Mouse (Mus musculus): ENCODE measurements around the gene Raet1e. TPM values are rescaled to one million over a fixed set of nuclear protein-coding genes. Genes with fewer than 3 reads are reported as not detected.
"Not testable (repeated sequence)": the region's sequence is repeated elsewhere in the genome, so short reads cannot be mapped to it uniquely, and the experiment has no call there.

Raet1e gene
- polyA plus RNA-seq, 1 experiment from 2014 or later = 9.0 TPM

- not testable (repeated sequence) for H3K4me3 ChIP-seq (ENCODE audit: low read depth, low read length); ATAC-seq (replicated peaks; ENCODE audit: low FRiP score); H3K4me1 ChIP-seq (replicated peaks; ENCODE audit: control insufficient read depth, insufficient read depth, low read length); H3K9me3 ChIP-seq (ENCODE audit: control insufficient read depth, low read length); H3K4me2 ChIP-seq (ENCODE audit: low read depth, low read length, severe bottlenecking); H3K27me3 ChIP-seq (ENCODE audit: control insufficient read depth, insufficient read depth, low read length); H3K36me3 ChIP-seq (ENCODE audit: control insufficient read depth, insufficient read depth, low read length); H3K27ac ChIP-seq (ENCODE audit: low read depth, low read length); DNase-seq (ENCODE audit: low spot score); H3K9ac ChIP-seq (ENCODE audit: low read length)
- WGBS = 57% methylated on average over 2 of the region's 2 CpGs
These were observed 202.6 kb downstream of the Raet1e start for GRCm38 (mm10) chr10:22360957-22361356.

GRCm38 (mm10) chr10:22361415-22362352 lies 203.3 kb downstream of the Raet1e start:
- not testable (repeated sequence) for H3K9ac ChIP-seq (ENCODE audit: low read length); H3K36me3 ChIP-seq (ENCODE audit: control insufficient read depth, insufficient read depth, low read length); H3K27ac ChIP-seq (ENCODE audit: low read depth, low read length); H3K27me3 ChIP-seq (ENCODE audit: control insufficient read depth, insufficient read depth, low read length); H3K4me1 ChIP-seq (replicated peaks; ENCODE audit: control insufficient read depth, insufficient read depth, low read length); H3K9me3 ChIP-seq (ENCODE audit: control insufficient read depth, low read length); H3K4me3 ChIP-seq (ENCODE audit: low read depth, low read length)
- 1% methylated on average over 7 of the region's 15 CpGs for WGBS
- DNase-seq (ENCODE audit: low spot score) (peak; percentile 57), ATAC-seq (replicated peaks; ENCODE audit: low FRiP score) (peak; percentile 81)
- H3K4me2 ChIP-seq (ENCODE audit: low read depth, low read length, severe bottlenecking) = peak overlapping the region; percentile 32; the same call in 1 of the 2 replicates

GRCm38 (mm10) chr10:22362466-22362865 lies 204.1 kb downstream of the Raet1e start:
- H3K4me1 ChIP-seq (replicated peaks; ENCODE audit: control insufficient read depth, insufficient read depth, low read length); H3K4me2 ChIP-seq (ENCODE audit: low read depth, low read length, severe bottlenecking); H3K27me3 ChIP-seq (ENCODE audit: control insufficient read depth, insufficient read depth, low read length); H3K9ac ChIP-seq (ENCODE audit: low read length); ATAC-seq (replicated peaks; ENCODE audit: low FRiP score); H3K9me3 ChIP-seq (ENCODE audit: control insufficient read depth, low read length); DNase-seq (ENCODE audit: low spot score); H3K36me3 ChIP-seq (ENCODE audit: control insufficient read depth, insufficient read depth, low read length); H3K27ac ChIP-seq (ENCODE audit: low read depth, low read length); H3K4me3 ChIP-seq (ENCODE audit: low read depth, low read length): not testable (repeated sequence)
- 95% methylated on average over 2 of the region's 2 CpGs for WGBS

- H3K4me3 ChIP-seq (ENCODE audit: low read depth, low read length); H3K9ac ChIP-seq (ENCODE audit: low read length); H3K9me3 ChIP-seq (ENCODE audit: control insufficient read depth, low read length); DNase-seq (ENCODE audit: low spot score); ATAC-seq (replicated peaks; ENCODE audit: low FRiP score); H3K27ac ChIP-seq (ENCODE audit: low read depth, low read length); H3K4me2 ChIP-seq (ENCODE audit: low read depth, low read length, severe bottlenecking); H3K4me1 ChIP-seq (replicated peaks; ENCODE audit: control insufficient read depth, insufficient read depth, low read length); H3K27me3 ChIP-seq (ENCODE audit: control insufficient read depth, insufficient read depth, low read length); H3K36me3 ChIP-seq (ENCODE audit: control insufficient read depth, insufficient read depth, low read length): not testable (repeated sequence)
- 89% methylated on average over 2 of the region's 2 CpGs for WGBS
These were observed 206.5 kb downstream of the Raet1e start for GRCm38 (mm10) chr10:22364915-22365314.

- WGBS = 9% methylated on average over 6 of the region's 10 CpGs
- not testable (repeated sequence) for H3K9ac ChIP-seq (ENCODE audit: low read length); H3K27me3 ChIP-seq (ENCODE audit: control insufficient read depth, insufficient read depth, low read length); H3K4me2 ChIP-seq (ENCODE audit: low read depth, low read length, severe bottlenecking); H3K4me3 ChIP-seq (ENCODE audit: low read depth, low read length); H3K36me3 ChIP-seq (ENCODE audit: control insufficient read depth, insufficient read depth, low read length); H3K27ac ChIP-seq (ENCODE audit: low read depth, low read length); H3K4me1 ChIP-seq (replicated peaks; ENCODE audit: control insufficient read depth, insufficient read depth, low read length); H3K9me3 ChIP-seq (ENCODE audit: control insufficient read depth, low read length)
- ATAC-seq (replicated peaks; ENCODE audit: low FRiP score) (peak; percentile 79), DNase-seq (ENCODE audit: low spot score) (peak; percentile 51)
These were observed 222.9 kb downstream of the Raet1e start for GRCm38 (mm10) chr10:22381226-22381625.

- DNase-seq (ENCODE audit: low spot score) = not testable (repeated sequence)
- 93% methylated on average over 7 of the region's 7 CpGs for WGBS
These were observed 231.8 kb downstream of the Raet1e start for GRCm38 (mm10) chr10:22390146-22390545.

GRCm38 (mm10) chr10:22391616-22392015 lies 233.2 kb downstream of the Raet1e start:
- 98% methylated on average over 3 of the region's 5 CpGs for WGBS
- DNase-seq (ENCODE audit: low spot score); H3K4me1 ChIP-seq (replicated peaks; ENCODE audit: control insufficient read depth, insufficient read depth, low read length): not testable (repeated sequence)

More at GRCm38 (mm10) chr10:22390146-22390545, 231.8 kb downstream of the Raet1e start:
- H3K4me1 ChIP-seq (replicated peaks; ENCODE audit: control insufficient read depth, insufficient read depth, low read length); H3K4me3 ChIP-seq (ENCODE audit: low read depth, low read length); ATAC-seq (replicated peaks; ENCODE audit: low FRiP score); H3K9me3 ChIP-seq (ENCODE audit: control insufficient read depth, low read length); H3K27me3 ChIP-seq (ENCODE audit: control insufficient read depth, insufficient read depth, low read length); H3K36me3 ChIP-seq (ENCODE audit: control insufficient read depth, insufficient read depth, low read length); H3K27ac ChIP-seq (ENCODE audit: low read depth, low read length); H3K4me2 ChIP-seq (ENCODE audit: low read depth, low read length, severe bottlenecking); H3K9ac ChIP-seq (ENCODE audit: low read length): not testable (repeated sequence)

GRCm38 (mm10) chr10:22393028-22393824 lies 234.9 kb downstream of the Raet1e start:
- H3K4me3 ChIP-seq (ENCODE audit: low read depth, low read length); ATAC-seq (replicated peaks; ENCODE audit: low FRiP score); H3K4me1 ChIP-seq (replicated peaks; ENCODE audit: control insufficient read depth, insufficient read depth, low read length); H3K9me3 ChIP-seq (ENCODE audit: control insufficient read depth, low read length); H3K4me2 ChIP-seq (ENCODE audit: low read depth, low read length, severe bottlenecking); DNase-seq (ENCODE audit: low spot score); H3K27me3 ChIP-seq (ENCODE audit: control insufficient read depth, insufficient read depth, low read length); H3K9ac ChIP-seq (ENCODE audit: low read length); H3K36me3 ChIP-seq (ENCODE audit: control insufficient read depth, insufficient read depth, low read length); H3K27ac ChIP-seq (ENCODE audit: low read depth, low read length): not testable (repeated sequence)
- no CpG with 5 or more reads among the region's 2 CpGs for WGBS

More at GRCm38 (mm10) chr10:22391616-22392015, 233.2 kb downstream of the Raet1e start:
- not testable (repeated sequence) for H3K27me3 ChIP-seq (ENCODE audit: control insufficient read depth, insufficient read depth, low read length); H3K9me3 ChIP-seq (ENCODE audit: control insufficient read depth, low read length); H3K9ac ChIP-seq (ENCODE audit: low read length); H3K27ac ChIP-seq (ENCODE audit: low read depth, low read length); H3K4me3 ChIP-seq (ENCODE audit: low read depth, low read length); H3K4me2 ChIP-seq (ENCODE audit: low read depth, low read length, severe bottlenecking); ATAC-seq (replicated peaks; ENCODE audit: low FRiP score); H3K36me3 ChIP-seq (ENCODE audit: control insufficient read depth, insufficient read depth, low read length)

All from forebrain, embryonic 11.5 days (tissue).